Comparison of ENCODE assay signal across 17 mouse cellular contexts in genomic region chr1:191625620-191626019, GRCm38 (mm10). TPM values are rescaled to one million over a fixed set of nuclear protein-coding genes. Genes with fewer than 3 reads are reported as not detected.
A peak's percentile ranks its signal among the peaks of the same experiment; 100 is the strongest.
DNase-seq lines count a peak whose midpoint lies in the region; ATAC-seq lines count a peak whose summit lies in the region.
"Had no signal": no experiment of that assay in that cellular context is flagged by ENCODE, and none has a peak within 500 bp of the region (broad histone marks: within the 10 kb centered on the region; RNA-seq: fewer than 3 reads in every experiment).

No protein-coding gene starts in this region.

- WGBS in liver, embryonic 13.5 days (ENCODE audit: insufficient replicate concordance), result 23% methylated on average over 4 of the region's 4 CpGs
- 33% methylated on average over 4 of the region's 4 CpGs for WGBS in liver, embryonic 11.5 days
- WGBS in heart, embryonic 14.5 days, result 21% methylated on average over 4 of the region's 4 CpGs

- peaks cover 25% of the 10 kb centered on the region for H3K36me3 ChIP-seq in liver, embryonic 13.5 days
- H3K36me3 ChIP-seq in liver, embryonic 11.5 days (ENCODE audit: control insufficient read depth, insufficient read depth, low read length), result peaks cover 16% of the 10 kb centered on the region
- H3K36me3 ChIP-seq in heart, embryonic 14.5 days (ENCODE audit: control insufficient read depth, insufficient read depth, low read length), result peaks cover 21% of the 10 kb centered on the region

- no peak overlapping the region for H3K4me3 ChIP-seq in liver, embryonic 13.5 days (replicated peaks)
- no peak overlapping the region for H3K4me3 ChIP-seq in liver, embryonic 11.5 days (ENCODE audit: low read depth, low read length)
- H3K4me3 ChIP-seq in heart, embryonic 14.5 days (ENCODE audit: control insufficient read depth in 1 of 2, insufficient read depth in 1 of 2, low read depth in 1 of 2, low read length in 2 of 2), result no peak overlapping the region
- H3K4me3 ChIP-seq: embryonic facial prominence, embryonic 12.5 days; hindbrain, embryonic 13.5 days; limb, embryonic 12.5 days; midbrain, embryonic 13.5 days had no signal

- peaks cover 8% of the 10 kb centered on the region; the same call in 1 of the 2 replicates for H3K4me1 ChIP-seq in liver, embryonic 13.5 days (replicated peaks)
- 0 out of 2 replicates have a peak, but pooled peaks cover 2% of the 10 kb centered on the region for H3K4me1 ChIP-seq in liver, embryonic 11.5 days (replicated peaks; ENCODE audit: control insufficient read depth, insufficient read depth, low read length)
- H3K4me1 ChIP-seq in heart, embryonic 14.5 days (ENCODE audit: control insufficient read depth in 2 of 2, insufficient read depth in 2 of 2, low read length in 2 of 2), result peaks cover 29% of the 10 kb centered on the region in 2 experiments
- H3K4me1 ChIP-seq: embryonic facial prominence, embryonic 12.5 days; midbrain, embryonic 13.5 days had no signal

- H3K9ac ChIP-seq in liver, embryonic 13.5 days, result no peak overlapping the region
- H3K9ac ChIP-seq in liver, embryonic 11.5 days (ENCODE audit: low read depth, low read length), result no peak overlapping the region
- H3K9ac ChIP-seq in heart, embryonic 14.5 days (ENCODE audit: low read length), result no peak overlapping the region
- H3K9ac ChIP-seq: embryonic facial prominence, embryonic 12.5 days; forebrain, postnatal 0 days; hindbrain, embryonic 13.5 days; limb, embryonic 12.5 days; midbrain, embryonic 13.5 days had no signal

- 0 out of 2 replicates have a peak, but pooled peaks have one; percentile 6 for ATAC-seq in liver, embryonic 13.5 days (ENCODE audit: low read depth)
- no peak for ATAC-seq in liver, embryonic 11.5 days (replicated peaks; ENCODE audit: low FRiP score)
- ATAC-seq in common myeloid progenitor, adult 5-6 weeks (replicated peaks; ENCODE audit: low read depth, poor library complexity, severe bottlenecking), result peak; percentile 46
- no peak for ATAC-seq in heart, embryonic 14.5 days (ENCODE audit: insufficient number of reproducible peaks, insufficient read depth, low FRiP score, low read depth)
- ATAC-seq: forebrain, postnatal 0 days; intestine, embryonic 16.5 days; midbrain, embryonic 13.5 days had no signal

- DNase-seq in liver, embryonic 13.5 days, result no peak
- DNase-seq in liver, embryonic 11.5 days (ENCODE audit: low spot score), result no peak
- DNase-seq in mesoderm, embryonic 11.5 days (ENCODE audit: low read depth, low spot score), result peak; percentile 13
- DNase-seq in layer of hippocampus, adult 9-10 months (ENCODE audit: low spot score), result no peak
- no peak for DNase-seq in right cerebral cortex, postnatal 4 days
- DNase-seq: cerebellum, adult 11 months; forebrain, postnatal 0 days; gastrocnemius, postnatal 36 days; kidney, postnatal 25 days; layer of hippocampus, postnatal 36 days had no signal

- H3K27me3 ChIP-seq in liver, embryonic 13.5 days, result no peaks in the 10 kb centered on the region
- no peaks in the 10 kb centered on the region for H3K27me3 ChIP-seq in liver, embryonic 11.5 days (replicated peaks; ENCODE audit: control insufficient read depth, insufficient read depth, low read length)
- no peaks in the 10 kb centered on the region for H3K27me3 ChIP-seq in heart, embryonic 14.5 days (ENCODE audit: control insufficient read depth, insufficient read depth, low read length)
- H3K27me3 ChIP-seq: embryonic facial prominence, embryonic 12.5 days; hindbrain, embryonic 13.5 days; limb, embryonic 12.5 days; midbrain, embryonic 13.5 days had no signal

- H3K4me2 ChIP-seq in liver, embryonic 13.5 days, result no peak overlapping the region
- H3K4me2 ChIP-seq in liver, embryonic 11.5 days, result no peak overlapping the region
- H3K4me2 ChIP-seq in heart, embryonic 14.5 days (ENCODE audit: low read length), result peak overlapping the region; percentile 21; the same call in 1 of the 2 replicates
- H3K4me2 ChIP-seq: embryonic facial prominence, embryonic 12.5 days; hindbrain, embryonic 13.5 days; limb, embryonic 12.5 days; midbrain, embryonic 13.5 days had no signal

- H3K9me3 ChIP-seq in liver, embryonic 13.5 days (replicated peaks), result no peaks in the 10 kb centered on the region
- H3K9me3 ChIP-seq in liver, embryonic 11.5 days (ENCODE audit: control insufficient read depth, low read length), result no peaks in the 10 kb centered on the region
- H3K9me3 ChIP-seq in heart, embryonic 14.5 days (ENCODE audit: control insufficient read depth, low read length), result no peaks in the 10 kb centered on the region
- H3K9me3 ChIP-seq: embryonic facial prominence, embryonic 12.5 days; hindbrain, embryonic 13.5 days; limb, embryonic 12.5 days; midbrain, embryonic 13.5 days had no signal

- no peak overlapping the region for H3K27ac ChIP-seq in liver, embryonic 13.5 days
- H3K27ac ChIP-seq in liver, embryonic 11.5 days (ENCODE audit: low read depth, low read length), result no peak overlapping the region
- peak overlapping the region; percentile 37 to 68; a peak in 3 of 4 replicates for H3K27ac ChIP-seq in heart, embryonic 14.5 days (replicated peaks in 1 of 2; ENCODE audit: control insufficient read depth in 1 of 2, insufficient read depth in 1 of 2, low read depth in 2 of 2, low read length in 2 of 2)
- H3K27ac ChIP-seq: embryonic facial prominence, embryonic 12.5 days; hindbrain, embryonic 13.5 days; limb, embryonic 12.5 days; midbrain, embryonic 13.5 days had no signal

RNA-seq across cellular contexts. Expression of gene Ints7, which starts 50.2 kb away (rescaled TPM):
- 25.0 and 30.3 TPM in 2 replicates for polyA plus RNA-seq in liver, embryonic 13.5 days (2015; fragmentation: Nextera tagmentation; extraction: Ambion mirVana)
- 54.1 and 57.6 TPM in 2 replicates for polyA plus RNA-seq in liver, embryonic 11.5 days (2014; fragmentation: Nextera tagmentation; extraction: Ambion mirVana)
- total RNA-seq in common myeloid progenitor, adult 5-6 weeks (2017), result 84.8 and 86.4 TPM in 2 replicates
- polyA plus RNA-seq in heart, embryonic 14.5 days (2014; fragmentation: Nextera tagmentation; extraction: Ambion mirVana), result 36.4 and 38.2 TPM in 2 replicates

RNA-seq across cellular contexts. Expression of gene Dtl, which starts 50.3 kb away (rescaled TPM):
- polyA plus RNA-seq in liver, embryonic 13.5 days (2015; fragmentation: Nextera tagmentation; extraction: Ambion mirVana), result 36.6 and 43.0 TPM in 2 replicates
- polyA plus RNA-seq in liver, embryonic 11.5 days (2014; fragmentation: Nextera tagmentation; extraction: Ambion mirVana), result 70.9 and 79.9 TPM in 2 replicates
- 95.8 and 105 TPM in 2 replicates for total RNA-seq in common myeloid progenitor, adult 5-6 weeks (2017)
- polyA plus RNA-seq in heart, embryonic 14.5 days (2014; fragmentation: Nextera tagmentation; extraction: Ambion mirVana), result 27.2 and 30.4 TPM in 2 replicates

Comparison
In these comparisons a context has a peak if more than half of its experiments do, and no peak if none do; other contexts are left out.
1. ATAC-seq: peak in liver, embryonic 13.5 days (single experiment) and common myeloid progenitor, adult 5-6 weeks (single experiment); none in liver, embryonic 11.5 days (single experiment) and heart, embryonic 14.5 days (single experiment).
2. H3K27ac ChIP-seq: peak in heart, embryonic 14.5 days (2 of 2); none in liver, embryonic 13.5 days (single experiment) and liver, embryonic 11.5 days (single experiment).